Mouse (Mus musculus) embryonic facial prominence, embryonic 14.5 days (tissue): ENCODE results near the gene Kctd17. TPM values are rescaled to one million over a fixed set of nuclear protein-coding genes. Genes with fewer than 3 reads are reported as not detected.

ENCODE experiments used
- ATAC-seq: fragments of 200-750 bp; cut with Nextera tagmentation; 2 replicates; pipeline ENCODE4 v1.8.0; 2017; ENCODE audit warnings: low read depth, moderate number of reproducible peaks, moderate TSS enrichment
- DNase-seq: peaks from one replicate; pipeline ENCODE4 v3.0.0-alpha.2; 2015; ENCODE audit warnings: low spot score
- H3K27ac ChIP-seq: fragments of 300-500 bp; sonication (generic); replicated peaks from 2 replicates; pipeline ENCODE4 v1.5.1; 2014; ENCODE audit warnings: low read depth, mild to moderate bottlenecking, low read length, moderate library complexity
- H3K27me3 ChIP-seq: fragments of 300-500 bp; sonication (generic); replicated peaks from 2 replicates; pipeline ENCODE4 v1.6.1; 2014; ENCODE audit warnings: low read length; ENCODE audit not compliant: control insufficient read depth, insufficient read depth
- H3K36me3 ChIP-seq: fragments of 300-500 bp; sonication (generic); 2 replicates; pipeline ENCODE4 v1.6.1; 2014; ENCODE audit warnings: low read length, mixed read lengths; ENCODE audit not compliant: control insufficient read depth, insufficient read depth
- H3K4me1 ChIP-seq: fragments of 300-500 bp; sonication (generic); 2 replicates; pipeline ENCODE4 v1.6.1; 2014; ENCODE audit warnings: antibody characterized with exemption, low read length; ENCODE audit not compliant: control insufficient read depth, insufficient read depth
- H3K4me2 ChIP-seq: fragments of 300-500 bp; sonication (generic); 2 replicates; pipeline ENCODE4 v1.6.1; 2014; ENCODE audit warnings: low read depth, mild to moderate bottlenecking, low read length, moderate library complexity, mixed read lengths
- H3K4me3 ChIP-seq: fragments of 300-500 bp; sonication (generic); 2 replicates; pipeline ENCODE4 v1.5.1; 2014; ENCODE audit warnings: low read depth, mild to moderate bottlenecking, low read length
- H3K9ac ChIP-seq: fragments of 300-500 bp; sonication (generic); 2 replicates; pipeline ENCODE4 v1.6.1; 2014; ENCODE audit warnings: low read depth, mild to moderate bottlenecking, low read length, moderate library complexity, mixed read lengths
- H3K9me3 ChIP-seq: fragments of 300-500 bp; sonication (generic); 2 replicates; pipeline ENCODE4 v1.6.1; 2016; ENCODE audit warnings: low read length; ENCODE audit not compliant: control insufficient read depth
- WGBS: fragments of 180-500 bp; shearing (Covaris S2); extraction: QIAGEN DNeasy Blood & Tissue Kit; methylation state at CpG from one replicate; pipeline ENCODE4 v1.1.7; 2014; 5-methylcytosine and 5-hydroxymethylcytosine counted together
- polyA plus RNA-seq: library from polyadenylated mRNA; unstranded; fragments of >200 nt; fragmentation: Nextera tagmentation; extraction: Ambion mirVana; gene quantifications from 2 replicates; pipeline ENCODE4 v1.2.1, GENCODE M21; 2014

Kctd17 gene
- polyA plus RNA-seq, 1 experiment from 2014 or later, result 46.9 TPM

GRCm38 (mm10) chr15:78457193-78457592 lies 28.8 kb downstream of the Kctd17 start:
- 73% methylated on average over 10 of the region's 10 CpGs for WGBS

GRCm38 (mm10) chr15:78462981-78463380 lies 34.6 kb downstream of the Kctd17 start:
- ATAC-seq, result no peak
- no peaks in the 10 kb centered on the region for H3K4me1 ChIP-seq
- no peak overlapping the region for H3K9ac ChIP-seq
- no peak overlapping the region for H3K4me2 ChIP-seq
- no peak overlapping the region for H3K27ac ChIP-seq
- H3K9me3 ChIP-seq, result no peaks in the 10 kb centered on the region
- no peaks in the 10 kb centered on the region for H3K36me3 ChIP-seq
- DNase-seq, result no peak
- H3K27me3 ChIP-seq, result no peaks in the 10 kb centered on the region
- no peak overlapping the region for H3K4me3 ChIP-seq
- WGBS, result 82% methylated on average over 2 of the region's 2 CpGs

More at GRCm38 (mm10) chr15:78457193-78457592, 28.8 kb downstream of the Kctd17 start:
- Histone ChIP-seq H3K9ac (no peak overlapping the region), H3K9me3 (no peaks in the 10 kb centered on the region), H3K27me3 (no peaks in the 10 kb centered on the region; the same call in 1 of the 2 replicates), H3K4me2 (no peak overlapping the region), H3K4me1 (no peaks in the 10 kb centered on the region), H3K27ac (no peak overlapping the region), H3K4me3 (no peak overlapping the region), H3K36me3 (no peaks in the 10 kb centered on the region)
- DNase-seq (no peak), ATAC-seq (no peak)

- Histone ChIP-seq H3K27ac (no peak overlapping the region), H3K36me3 (no peaks in the 10 kb centered on the region), H3K4me3 (no peak overlapping the region), H3K4me1 (no peaks in the 10 kb centered on the region), H3K4me2 (no peak overlapping the region), H3K9ac (no peak overlapping the region), H3K27me3 (no peaks in the 10 kb centered on the region), H3K9me3 (no peaks in the 10 kb centered on the region)
- DNase-seq, result no peak
- WGBS, result 39% methylated on average over 6 of the region's 6 CpGs
- no peak for ATAC-seq
Observed at GRCm38 (mm10) chr15:78466809-78467208, 38.4 kb downstream of the Kctd17 start.

GRCm38 (mm10) chr15:78467570-78467969 lies 39.2 kb downstream of the Kctd17 start:
- Histone ChIP-seq H3K4me3 (no peak overlapping the region), H3K9me3 (no peaks in the 10 kb centered on the region), H3K27me3 (no peaks in the 10 kb centered on the region), H3K36me3 (no peaks in the 10 kb centered on the region), H3K4me2 (no peak overlapping the region), H3K4me1 (no peaks in the 10 kb centered on the region), H3K9ac (no peak overlapping the region), H3K27ac (no peak overlapping the region)
- DNase-seq (no peak), ATAC-seq (no peak)
- 91% methylated on average over 7 of the region's 7 CpGs for WGBS

- 80% methylated on average over 7 of the region's 7 CpGs for WGBS
- Histone ChIP-seq H3K4me2 (no peak within 1 kb of the TSS), H3K27me3 (no peaks in the 10 kb centered on the region), H3K27ac (no peak within 1 kb of the TSS), H3K9me3 (no peaks in the 10 kb centered on the region), H3K9ac (no peak within 1 kb of the TSS), H3K4me1 (no peaks in the 10 kb centered on the region), H3K36me3 (no peaks in the 10 kb centered on the region), H3K4me3 (no peak within 1 kb of the TSS)
- DNase-seq, result peak; percentile 52
- ATAC-seq, result peak; percentile 70; the same call in 1 of the 2 replicates
Observed at GRCm38 (mm10) chr15:78468379-78468937, 40.1 kb downstream of the Kctd17 start, which contains the start of gene Tmprss6. Gene Tmprss6 (minus strand): TSS chr15:78468634.

GRCm38 (mm10) chr15:78470495-78471276 lies 42.3 kb downstream of the Kctd17 start:
- Histone ChIP-seq H3K36me3 (no peaks in the 10 kb centered on the region), H3K4me3 (no peak overlapping the region), H3K27me3 (no peaks in the 10 kb centered on the region), H3K4me2 (no peak overlapping the region), H3K9me3 (no peaks in the 10 kb centered on the region), H3K27ac (no peak overlapping the region), H3K4me1 (no peaks in the 10 kb centered on the region), H3K9ac (no peak overlapping the region)
- 78% methylated on average over 4 of the region's 4 CpGs for WGBS
- ATAC-seq, result no peak
- DNase-seq, result no peak

GRCm38 (mm10) chr15:78471902-78472301 lies 43.5 kb downstream of the Kctd17 start:
- H3K36me3 ChIP-seq, result no peaks in the 10 kb centered on the region
- H3K9ac ChIP-seq, result no peak overlapping the region
- no peak overlapping the region for H3K27ac ChIP-seq
- H3K9me3 ChIP-seq, result no peaks in the 10 kb centered on the region
- H3K4me1 ChIP-seq, result no peaks in the 10 kb centered on the region
- 39% methylated on average over 7 of the region's 7 CpGs for WGBS
- H3K4me2 ChIP-seq, result no peak overlapping the region
- DNase-seq (no peak), ATAC-seq (no peak)
- no peaks in the 10 kb centered on the region for H3K27me3 ChIP-seq
- no peak overlapping the region for H3K4me3 ChIP-seq

- Histone ChIP-seq H3K36me3 (no peaks in the 10 kb centered on the region), H3K4me1 (no peaks in the 10 kb centered on the region), H3K9me3 (no peaks in the 10 kb centered on the region), H3K27ac (no peak overlapping the region), H3K4me2 (no peak overlapping the region), H3K27me3 (no peaks in the 10 kb centered on the region), H3K4me3 (no peak overlapping the region), H3K9ac (no peak overlapping the region)
- DNase-seq, result no peak
- no peak for ATAC-seq
- WGBS, result 88% methylated on average over 6 of the region's 6 CpGs
Observed at GRCm38 (mm10) chr15:78473442-78473841, 45.1 kb downstream of the Kctd17 start.
